Mouse (Mus musculus): ENCODE measurements around the gene Eno3. TPM values are rescaled to one million over a fixed set of nuclear protein-coding genes. Genes with fewer than 3 reads are reported as not detected.
A peak's percentile ranks its signal among the peaks of the same experiment; 100 is the strongest.

Eno3 gene
- polyA plus RNA-seq, 1 experiment: 97.3 TPM

GRCm38 (mm10) chr11:70649185-70649734 lies 7.7 kb upstream of the Eno3 start:
- no peak for DNase-seq
- TF ChIP-seq POLR2A (IDR thresholded peaks at IDR 0.05; ENCODE audit: borderline replicate concordance, extremely low read depth, low read depth, low read length): no peak
- no peak for TF ChIP-seq CTCF (IDR thresholded peaks at IDR 0.05; ENCODE audit: insufficient read depth, low read length)
- WGBS: 68% methylated on average over 8 of the region's 8 CpGs
- H3K4me1 ChIP-seq (ENCODE audit: control insufficient read depth, insufficient read depth, low read length): peaks cover 26% of the 10 kb centered on the region
- no peak overlapping the region for H3K4me3 ChIP-seq (replicated peaks; ENCODE audit: extremely low read depth, low read depth, low read length)

GRCm38 (mm10) chr11:70650322-70651175 lies 6.5 kb upstream of the Eno3 start:
- no peak for DNase-seq
- H3K4me1 ChIP-seq (ENCODE audit: control insufficient read depth, insufficient read depth, low read length): peaks cover 28% of the 10 kb centered on the region
- WGBS: 51% methylated on average over 12 of the region's 12 CpGs
- H3K4me3 ChIP-seq (replicated peaks; ENCODE audit: extremely low read depth, low read depth, low read length): no peak overlapping the region
- TF ChIP-seq POLR2A (IDR thresholded peaks at IDR 0.05; ENCODE audit: borderline replicate concordance, extremely low read depth, low read depth, low read length): no peak
- TF ChIP-seq CTCF (IDR thresholded peaks at IDR 0.05; ENCODE audit: insufficient read depth, low read length): no peak

- Histone ChIP-seq H3K4me1 (ENCODE audit: control insufficient read depth, insufficient read depth, low read length) (peaks cover 28% of the 10 kb centered on the region), H3K4me3 (replicated peaks; ENCODE audit: extremely low read depth, low read depth, low read length) (no peak overlapping the region)
- 16% methylated on average over 2 of the region's 2 CpGs for WGBS
- DNase-seq: no peak
- no peak for TF ChIP-seq CTCF (IDR thresholded peaks at IDR 0.05; ENCODE audit: insufficient read depth, low read length)
- TF ChIP-seq POLR2A (IDR thresholded peaks at IDR 0.05; ENCODE audit: borderline replicate concordance, extremely low read depth, low read depth, low read length): no peak
Measured at GRCm38 (mm10) chr11:70651391-70651790, 5.6 kb upstream of the Eno3 start.

GRCm38 (mm10) chr11:70652029-70652883 lies 4.7 kb upstream of the Eno3 start:
- WGBS: 25% methylated on average over 12 of the region's 12 CpGs
- no peak for DNase-seq
- H3K4me1 ChIP-seq (ENCODE audit: control insufficient read depth, insufficient read depth, low read length): peaks cover 30% of the 10 kb centered on the region

GRCm38 (mm10) chr11:70652884-70653344 lies 4.1 kb upstream of the Eno3 start:
- 16% methylated on average over 6 of the region's 6 CpGs for WGBS
- no peak for DNase-seq
- Histone ChIP-seq H3K4me1 (ENCODE audit: control insufficient read depth, insufficient read depth, low read length) (peaks cover 30% of the 10 kb centered on the region), H3K4me3 (replicated peaks; ENCODE audit: extremely low read depth, low read depth, low read length) (peak overlapping the region; percentile 93)
- TF ChIP-seq POLR2A (IDR thresholded peaks at IDR 0.05; ENCODE audit: borderline replicate concordance, extremely low read depth, low read depth, low read length) (no peak), CTCF (IDR thresholded peaks at IDR 0.05; ENCODE audit: insufficient read depth, low read length) (no peak)

More at GRCm38 (mm10) chr11:70652029-70652883, 4.7 kb upstream of the Eno3 start:
- peak overlapping the region; percentile 39 for H3K4me3 ChIP-seq (replicated peaks; ENCODE audit: extremely low read depth, low read depth, low read length)
- TF ChIP-seq CTCF (IDR thresholded peaks at IDR 0.05; ENCODE audit: insufficient read depth, low read length) (no peak), POLR2A (IDR thresholded peaks at IDR 0.05; ENCODE audit: borderline replicate concordance, extremely low read depth, low read depth, low read length) (no peak)

GRCm38 (mm10) chr11:70653345-70654197 lies 3.4 kb upstream of the Eno3 start:
- WGBS: under 1% methylated on average over 61 of the region's 63 CpGs
- peak; percentile 75 for DNase-seq
- Histone ChIP-seq H3K4me3 (replicated peaks; ENCODE audit: extremely low read depth, low read depth, low read length) (peak overlapping the region; percentile 93), H3K4me1 (ENCODE audit: control insufficient read depth, insufficient read depth, low read length) (peaks cover 27% of the 10 kb centered on the region)
- TF ChIP-seq CTCF (IDR thresholded peaks at IDR 0.05; ENCODE audit: insufficient read depth, low read length): no peak
- TF ChIP-seq POLR2A (IDR thresholded peaks at IDR 0.05; ENCODE audit: borderline replicate concordance, extremely low read depth, low read depth, low read length): no peak; the same call in 1 of the 2 replicates

GRCm38 (mm10) chr11:70654198-70654922 lies 2.6 kb upstream of the Eno3 start, which contains the start of gene Pfn1:
Gene Pfn1, minus strand, starts transcription at chr11:70654644.
- H3K4me3 ChIP-seq (replicated peaks; ENCODE audit: extremely low read depth, low read depth, low read length): peak within 1 kb of the TSS; percentile 93
- WGBS: under 1% methylated on average over 60 of the region's 61 CpGs
- peak; percentile 70 for DNase-seq
- TF ChIP-seq CTCF (IDR thresholded peaks at IDR 0.05; ENCODE audit: insufficient read depth, low read length) (no peak), POLR2A (IDR thresholded peaks at IDR 0.05; ENCODE audit: borderline replicate concordance, extremely low read depth, low read depth, low read length) (peak; percentile 89)
- H3K4me1 ChIP-seq (ENCODE audit: control insufficient read depth, insufficient read depth, low read length): peaks cover 24% of the 10 kb centered on the region
